Mouse (Mus musculus): ENCODE results near the gene Cd244a.
A peak's percentile ranks its signal among the peaks of the same experiment; 100 is the strongest.

The Cd244a gene

GRCm38 (mm10) chr1:171568436-171568835, 9.4 kb downstream of the Cd244a start:
- DNase-seq (ENCODE audit: extremely low read depth, insufficient read length, low spot score) = no peak

- no peak for DNase-seq (ENCODE audit: extremely low read depth, insufficient read length, low spot score)
Measured at GRCm38 (mm10) chr1:171577168-171577567, 18.2 kb downstream of the Cd244a start.

DNA sequence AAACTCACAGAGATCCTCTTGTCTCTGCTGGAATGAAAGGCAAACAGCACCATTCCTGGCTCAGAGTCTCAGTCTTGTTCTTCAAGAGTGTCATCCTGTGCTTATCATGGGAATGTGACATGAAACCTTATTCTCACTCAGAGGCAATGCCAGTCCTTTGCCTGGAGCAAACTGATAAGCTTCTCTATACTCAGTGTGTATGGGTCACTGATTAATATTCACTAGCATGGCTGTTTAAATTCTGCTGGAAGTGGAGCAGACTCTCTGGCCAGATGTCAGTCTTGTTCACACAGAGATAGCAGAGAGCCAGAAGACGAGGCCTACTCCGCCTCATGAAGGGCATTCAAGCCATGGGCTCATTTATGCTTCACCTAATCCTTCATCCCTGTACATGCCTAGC, 25.6 kb downstream of the Cd244a start:
- no peak for DNase-seq (ENCODE audit: extremely low read depth, insufficient read length, low spot score)

- no peak for DNase-seq (ENCODE audit: extremely low read depth, insufficient read length, low spot score)
Measured at GRCm38 (mm10) chr1:171604686-171605085, 45.7 kb downstream of the Cd244a start.

GRCm38 (mm10) chr1:171606656-171607055, 47.7 kb downstream of the Cd244a start:
- no peak for DNase-seq (ENCODE audit: extremely low read depth, insufficient read length, low spot score)

GRCm38 (mm10) chr1:171607176-171607575, 48.2 kb downstream of the Cd244a start, which contains the start of gene Ly9:
Ly9 (minus strand) TSS chr1:171607410.
- DNase-seq (ENCODE audit: extremely low read depth, insufficient read length, low spot score) = no peak

DNA sequence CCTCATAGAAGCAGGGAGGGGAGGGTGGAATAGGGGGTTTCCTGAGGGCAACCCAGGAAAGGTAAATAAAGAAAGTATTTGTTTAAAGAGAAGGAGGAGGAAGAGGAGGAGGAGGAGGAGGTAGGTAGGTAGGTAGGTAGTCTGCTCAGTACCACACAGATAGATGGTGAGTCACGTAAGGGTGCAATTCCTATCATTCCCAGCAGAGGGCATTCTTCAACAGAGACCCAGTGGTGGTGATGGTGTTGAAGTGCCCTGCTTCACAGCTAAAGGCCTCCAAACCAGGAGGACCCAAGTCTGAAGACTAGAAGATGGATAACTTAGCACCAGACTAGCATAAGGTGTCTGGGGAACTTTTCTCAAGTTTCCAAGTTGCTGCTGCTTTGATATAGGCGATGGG, 51.0 kb downstream of the Cd244a start:
- no peak for DNase-seq (ENCODE audit: extremely low read depth, insufficient read length, low spot score)

GRCm38 (mm10) chr1:171610781-171611180, 51.8 kb downstream of the Cd244a start:
- DNase-seq (ENCODE audit: extremely low read depth, insufficient read length, low spot score) = no peak

DNA sequence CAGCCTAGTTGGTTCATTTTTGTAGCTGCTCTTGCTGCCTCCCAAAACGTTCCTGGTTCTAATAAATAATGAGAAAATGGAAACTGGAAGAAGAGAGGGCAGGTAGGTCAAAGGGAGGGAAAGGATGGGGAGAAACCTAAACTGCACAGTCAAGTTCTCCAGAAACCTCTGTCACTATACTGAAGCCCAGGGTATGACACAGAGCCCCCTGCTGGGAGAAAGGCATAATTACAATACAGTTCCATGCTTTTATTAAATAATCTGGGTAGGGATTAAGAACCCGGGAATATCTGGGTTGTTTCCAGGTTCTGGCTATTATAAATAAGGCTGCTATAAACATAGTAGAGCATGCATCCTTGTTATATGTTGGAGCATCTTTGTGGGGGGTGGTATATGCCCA, 55.0 kb downstream of the Cd244a start:
- no peak for DNase-seq (ENCODE audit: extremely low read depth, insufficient read length, low spot score)

DNA sequence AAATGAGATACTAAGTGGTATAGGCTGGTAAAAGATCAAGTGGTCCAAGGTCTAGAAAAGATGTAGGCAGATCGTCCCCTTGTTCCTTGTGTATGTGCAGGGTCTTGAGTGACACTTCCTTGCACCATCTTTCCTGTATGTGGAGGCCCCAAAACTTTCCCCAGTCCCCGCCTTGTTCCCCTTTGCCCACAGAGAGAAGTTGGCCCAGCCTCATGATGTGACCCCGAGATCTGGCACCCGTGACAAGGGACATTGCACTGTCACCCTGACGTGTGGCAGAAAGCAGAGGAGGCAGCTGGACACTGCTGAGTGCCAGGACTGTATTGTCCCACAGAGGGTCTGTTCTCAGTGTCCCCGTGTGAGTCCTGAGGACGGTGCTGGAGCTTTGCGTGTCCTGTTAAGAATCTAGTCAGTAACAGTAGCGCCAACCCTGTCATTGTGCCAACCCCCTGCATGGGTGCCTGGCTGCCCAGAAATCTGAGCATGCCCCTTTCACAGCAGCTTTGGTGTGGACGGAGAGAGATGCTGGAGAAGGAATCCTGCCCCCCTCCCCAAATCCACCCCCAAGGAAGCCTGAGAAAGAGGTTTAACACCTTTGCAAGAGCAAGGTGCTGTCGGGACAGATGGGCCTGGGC, 58.0 kb downstream of the Cd244a start:
- DNase-seq (ENCODE audit: extremely low read depth, insufficient read length, low spot score) = no peak

- DNase-seq (ENCODE audit: extremely low read depth, insufficient read length, low spot score) = no peak
Measured at GRCm38 (mm10) chr1:171619001-171619400, 60.0 kb downstream of the Cd244a start.

DNA sequence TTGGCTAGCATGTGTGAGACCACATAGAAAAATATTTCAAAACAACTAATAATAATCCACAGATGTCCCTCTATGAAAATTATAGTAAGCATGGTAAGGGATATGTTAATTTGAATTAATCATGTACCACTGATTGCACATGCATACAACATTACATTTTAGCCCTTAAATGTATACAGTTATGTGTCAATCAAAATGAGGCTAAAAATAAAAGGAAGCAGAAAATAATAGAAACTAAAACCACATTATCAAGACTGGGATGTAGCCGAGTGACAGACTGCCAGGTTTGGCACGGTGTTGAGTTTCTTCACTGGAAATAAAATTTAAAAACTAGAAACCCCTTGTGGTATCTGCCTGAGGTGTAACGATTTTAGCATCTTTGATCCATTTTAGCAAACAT, 60.7 kb downstream of the Cd244a start:
- DNase-seq (ENCODE audit: extremely low read depth, insufficient read length, low spot score) = no peak

- no peak for DNase-seq (ENCODE audit: extremely low read depth, insufficient read length, low spot score)
Measured at GRCm38 (mm10) chr1:171620091-171620490, 61.1 kb downstream of the Cd244a start.

DNA sequence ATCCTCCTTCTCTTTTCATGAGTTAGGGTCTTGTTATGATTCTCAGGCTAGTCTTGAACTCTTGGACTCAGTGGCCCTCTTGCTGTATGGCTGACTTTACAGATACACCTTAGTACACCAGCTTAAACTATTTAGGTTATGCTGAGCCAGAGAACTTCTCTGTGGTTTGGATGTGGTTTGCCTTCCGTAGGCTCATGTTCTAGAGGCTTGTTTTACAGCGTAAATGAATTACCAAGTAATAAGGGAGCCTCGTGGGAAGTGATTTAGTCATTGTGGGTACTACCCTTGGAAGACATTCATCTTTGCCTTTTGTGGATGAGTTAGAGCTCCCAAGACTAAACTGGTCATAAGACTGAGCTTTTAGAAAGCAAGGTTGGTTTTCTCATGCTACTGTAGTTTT, 68.8 kb downstream of the Cd244a start:
- no peak for DNase-seq (ENCODE audit: extremely low read depth, insufficient read length, low spot score)

GRCm38 (mm10) chr1:171629168-171629567, 70.2 kb downstream of the Cd244a start:
- DNase-seq (ENCODE audit: extremely low read depth, insufficient read length, low spot score) = no peak

DNA sequence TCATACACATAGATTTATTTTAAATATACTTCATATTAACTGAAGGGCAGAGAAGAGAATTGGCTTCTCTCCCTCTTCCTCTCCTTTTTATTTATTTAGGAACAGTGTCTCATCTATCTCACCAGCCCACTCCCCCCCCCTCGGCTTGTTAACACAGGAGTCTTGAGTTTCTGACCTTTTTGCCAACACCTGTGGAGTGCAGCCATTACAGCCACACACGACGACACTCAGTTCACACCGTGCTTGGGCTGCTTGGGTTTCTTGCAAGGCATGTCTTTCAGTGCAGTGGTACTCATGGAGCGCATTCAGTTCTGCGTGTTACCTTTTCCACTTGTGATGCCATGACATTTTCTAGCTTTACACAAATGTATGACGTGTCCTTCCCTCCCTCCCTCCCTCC, 71.0 kb downstream of the Cd244a start:
- DNase-seq (ENCODE audit: extremely low read depth, insufficient read length, low spot score) = no peak

GRCm38 (mm10) chr1:171630912-171631311, 71.9 kb downstream of the Cd244a start:
- DNase-seq (ENCODE audit: extremely low read depth, insufficient read length, low spot score) = peak; percentile 5

- no peak for DNase-seq (ENCODE audit: extremely low read depth, insufficient read length, low spot score)
Measured at GRCm38 (mm10) chr1:171631447-171631846, 72.5 kb downstream of the Cd244a start.

GRCm38 (mm10) chr1:171635696-171636095, 76.7 kb downstream of the Cd244a start:
- DNase-seq (ENCODE audit: extremely low read depth, insufficient read length, low spot score) = no peak

- no peak for DNase-seq (ENCODE audit: extremely low read depth, insufficient read length, low spot score)
Measured at GRCm38 (mm10) chr1:171637101-171637500, 78.1 kb downstream of the Cd244a start.

DNA sequence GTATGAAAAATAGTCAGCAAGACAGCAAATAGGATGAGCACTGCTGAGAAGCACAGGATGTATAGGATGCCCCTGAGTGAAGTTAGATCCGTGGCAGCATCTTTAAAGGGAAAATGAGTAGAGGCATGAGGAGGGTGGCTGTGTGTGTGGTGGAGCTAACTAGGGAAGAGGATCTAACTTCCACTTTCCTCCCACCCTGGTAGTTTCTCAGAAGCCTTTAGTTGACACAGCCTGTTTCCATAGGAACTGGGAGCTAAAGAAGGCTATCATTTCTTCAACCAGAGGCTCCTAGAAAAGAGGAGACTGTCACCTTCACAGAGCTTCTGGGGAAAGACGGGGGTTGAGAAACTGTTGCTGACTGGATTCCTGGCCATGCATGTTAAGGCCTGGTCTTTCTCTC, 79.7 kb downstream of the Cd244a start:
- no peak for DNase-seq (ENCODE audit: extremely low read depth, insufficient read length, low spot score)

GRCm38 (mm10) chr1:171640796-171641195, 81.8 kb downstream of the Cd244a start:
- DNase-seq (ENCODE audit: extremely low read depth, insufficient read length, low spot score) = no peak

GRCm38 (mm10) chr1:171643612-171644011, 84.6 kb downstream of the Cd244a start:
- no peak for DNase-seq (ENCODE audit: extremely low read depth, insufficient read length, low spot score)
